Mouse (Mus musculus) heart, postnatal 0 days (tissue): ENCODE measurements around the gene Trak2. TPM values are rescaled to one million over a fixed set of nuclear protein-coding genes. Genes with fewer than 3 reads are reported as not detected.

Experiments
- ATAC-seq: fragments of 200-750 bp; cut with Nextera tagmentation; 2 replicates; pipeline ENCODE4 v1.8.0; 2017; ENCODE audit warnings: low read depth, moderate number of reproducible peaks, moderate library complexity; ENCODE audit not compliant: insufficient read depth
- DNase-seq: peaks from one replicate; pipeline ENCODE4 v3.0.0-alpha.2; 2016; ENCODE audit warnings: low spot score
- H3K27ac ChIP-seq: fragments of 300-500 bp; sonication (generic); 2 replicates; pipeline ENCODE4 v1.5.1; 2014; ENCODE audit warnings: low read depth, mild to moderate bottlenecking
- H3K27me3 ChIP-seq: fragments of 300-500 bp; sonication (generic); 2 replicates; pipeline ENCODE4 v1.6.1; 2014; ENCODE audit warnings: low read length, mixed read lengths; ENCODE audit not compliant: control insufficient read depth, insufficient read depth
- H3K36me3 ChIP-seq: fragments of 300-500 bp; sonication (generic); replicated peaks from 2 replicates; pipeline ENCODE4 v1.6.1; 2014; ENCODE audit warnings: low read length, mixed read lengths; ENCODE audit not compliant: control insufficient read depth, insufficient read depth
- H3K4me1 ChIP-seq: fragments of 300-500 bp; sonication (generic); 2 replicates; pipeline ENCODE4 v1.6.1; 2014; ENCODE audit warnings: antibody characterized with exemption; ENCODE audit not compliant: control insufficient read depth, insufficient read depth
- H3K4me2 ChIP-seq: fragments of 300-500 bp; sonication (generic); 2 replicates; pipeline ENCODE4 v1.6.1; 2014; ENCODE audit warnings: low read depth, mild to moderate bottlenecking, low read length, moderate library complexity
- H3K4me3 ChIP-seq: fragments of 300-500 bp; sonication (generic); 2 replicates; pipeline ENCODE4 v1.5.1; 2014; ENCODE audit warnings: low read depth, low read length
- H3K9ac ChIP-seq: fragments of 300-500 bp; sonication (generic); replicated peaks from 2 replicates; pipeline ENCODE4 v1.6.1; 2014; ENCODE audit warnings: low read depth, low read length, mixed read lengths
- H3K9me3 ChIP-seq: fragments of 300-500 bp; sonication (generic); replicated peaks from 2 replicates; pipeline ENCODE4 v1.6.1; 2016; ENCODE audit warnings: low read length; ENCODE audit not compliant: control insufficient read depth
- CTCF ChIP-seq: IDR thresholded peaks from 2 replicates; pipeline ENCODE4 v1.5.1; 2016; ENCODE audit warnings: antibody characterized with exemption, control low read depth, low read depth
- EP300 ChIP-seq: IDR thresholded peaks from 2 replicates; pipeline ENCODE4 v1.6.1; 2016; ENCODE audit warnings: antibody characterized with exemption, low read depth
- WGBS: fragments of 180-500 bp; shearing (Covaris S2); extraction: QIAGEN DNeasy Blood & Tissue Kit; methylation state at CpG from one replicate; pipeline ENCODE4 v1.1.7; 2014; 5-methylcytosine and 5-hydroxymethylcytosine counted together
- polyA plus RNA-seq: library from polyadenylated mRNA; unstranded; fragments of >200 nt; fragmentation: Nextera tagmentation; extraction: Ambion mirVana; gene quantifications from 2 replicates; pipeline ENCODE4 v1.2.1, GENCODE M21; 2015
- total RNA-seq: library from RNA; depleted of rRNA; stranded (reverse); fragments of >200 nt; gene quantifications from 2 replicates; pipeline ENCODE4 v1.2.3, GENCODE M21; 2014; ENCODE audit warnings: low replicate concordance; rRNA removed

The Trak2 gene
- total RNA-seq (87.2 and 117 TPM in 2 replicates), polyA plus RNA-seq (26.9 and 32.7 TPM in 2 replicates)

DNA sequence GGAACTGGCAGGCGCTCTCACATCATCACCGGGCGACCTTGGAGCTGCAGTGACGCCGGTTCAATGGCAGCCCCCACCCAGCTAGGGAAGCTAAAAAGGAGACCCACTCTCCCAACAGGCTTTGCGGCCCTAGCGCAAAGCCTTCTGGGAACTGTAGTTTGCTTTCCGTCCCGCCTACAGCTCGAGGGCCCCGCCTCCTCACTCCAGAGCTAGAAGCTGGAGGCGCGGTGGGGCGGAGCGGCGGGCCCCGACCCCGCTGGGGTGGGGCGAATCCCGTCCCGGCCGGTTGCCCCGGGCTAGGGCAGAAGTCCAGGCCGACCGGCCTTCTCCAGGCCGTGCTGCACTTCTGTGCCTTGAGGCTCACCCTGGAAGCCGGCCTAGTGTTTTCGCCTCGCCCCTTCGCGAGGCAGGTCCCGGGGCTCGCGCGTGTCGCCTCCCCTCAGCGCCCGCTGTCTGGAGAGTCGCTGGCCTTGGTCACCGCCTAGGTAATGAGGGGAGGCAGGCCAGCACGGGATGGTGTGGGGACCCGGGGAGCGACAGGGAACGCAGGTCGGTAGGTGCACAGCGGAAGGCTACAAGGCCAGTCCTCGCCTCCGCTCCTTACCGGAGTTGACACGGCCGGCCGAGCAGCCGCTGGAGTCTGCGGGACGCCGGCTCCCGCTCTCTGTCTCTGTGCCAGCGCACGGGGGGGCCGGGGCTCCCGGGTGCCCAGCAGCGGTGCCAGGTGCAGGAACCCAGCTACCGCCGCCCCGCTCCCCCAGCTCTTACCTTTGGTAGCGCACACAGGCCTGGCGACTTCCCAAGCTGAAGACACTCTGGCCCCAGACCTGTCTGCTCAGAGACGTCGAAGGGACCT lies at the start of gene Trak2, which contains the start of gene Stradb:
Gene Trak2, minus strand, starts transcription at position 65 of the 856 bp plus-strand sequence.
Gene Stradb, plus strand, starts transcription at position 157 of the 856 bp plus-strand sequence.
- Histone ChIP-seq H3K27me3 (no peaks in the 10 kb centered on the region), H3K9ac (peak within 1 kb of the TSS; percentile 78), H3K36me3 (0 out of 2 replicates have a peak, but pooled peaks cover 6% of the 10 kb centered on the region), H3K4me1 (peaks cover 41% of the 10 kb centered on the region), H3K27ac (peak within 1 kb of the TSS; percentile 92), H3K9me3 (no peaks in the 10 kb centered on the region), H3K4me3 (peak within 1 kb of the TSS; percentile 83), H3K4me2 (peak within 1 kb of the TSS; percentile 89)
- DNase-seq (peak; percentile 98), ATAC-seq (peak; percentile 94)
- WGBS, result 0% methylated on average over 50 of the region's 69 CpGs
- TF ChIP-seq CTCF (no peak), EP300 (no peak)

DNA sequence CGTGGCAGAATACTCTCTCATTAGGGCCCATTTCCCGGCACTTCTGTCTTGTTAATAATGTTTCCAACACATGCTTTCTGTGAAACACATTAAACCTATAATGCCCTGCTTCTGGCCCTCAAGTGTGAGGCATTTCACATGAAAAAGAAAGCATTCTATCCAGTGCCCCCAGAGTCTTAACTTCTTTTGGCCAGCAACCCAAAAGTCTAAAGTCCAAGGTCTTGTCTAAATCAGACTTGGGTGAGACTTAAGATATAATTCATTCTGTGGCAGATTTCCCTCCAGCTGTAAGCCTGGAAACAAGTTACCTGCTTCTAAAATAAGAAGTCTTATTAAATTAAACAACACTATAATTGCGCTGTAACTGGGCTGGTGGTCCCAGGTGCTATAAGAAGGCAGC lies 48.3 kb upstream of the Trak2 start:
- no peaks in the 10 kb centered on the region for H3K27me3 ChIP-seq
- WGBS, result 87% methylated on average over 3 of the region's 3 CpGs
- DNase-seq (no peak), ATAC-seq (no peak)
- H3K4me2 ChIP-seq, result no peak overlapping the region
- TF ChIP-seq EP300, result no peak
- no peak for TF ChIP-seq CTCF
- no peaks in the 10 kb centered on the region for H3K36me3 ChIP-seq
- no peak overlapping the region for H3K4me3 ChIP-seq
- H3K9ac ChIP-seq, result no peak overlapping the region
- no peaks in the 10 kb centered on the region for H3K4me1 ChIP-seq
- H3K9me3 ChIP-seq, result no peaks in the 10 kb centered on the region
- no peak overlapping the region for H3K27ac ChIP-seq

DNA sequence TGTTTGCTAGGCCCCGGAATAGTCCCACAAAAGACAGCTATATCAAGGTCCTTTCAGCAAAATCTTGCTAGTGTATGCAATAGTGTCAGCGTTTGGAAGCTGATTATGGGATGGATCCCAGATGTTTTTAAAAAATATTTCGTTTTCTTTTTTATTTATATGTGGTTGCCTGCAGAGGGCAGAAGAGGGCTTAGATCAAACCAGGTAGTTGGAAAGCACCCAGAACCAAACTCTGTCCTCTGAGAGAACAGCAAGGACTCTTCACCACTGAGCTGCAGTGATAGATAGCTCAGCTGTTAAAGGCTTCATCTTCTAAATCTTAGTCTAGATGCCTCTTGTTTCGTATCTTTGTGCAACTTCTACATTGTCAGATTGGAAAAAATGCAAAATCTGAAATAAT lies 36.0 kb upstream of the Trak2 start:
- no peaks in the 10 kb centered on the region for H3K36me3 ChIP-seq
- H3K9ac ChIP-seq, result no peak overlapping the region
- no peaks in the 10 kb centered on the region for H3K27me3 ChIP-seq
- H3K4me1 ChIP-seq, result no peaks in the 10 kb centered on the region
- no peak overlapping the region for H3K4me2 ChIP-seq
- H3K27ac ChIP-seq, result no peak overlapping the region
- WGBS, result 33% methylated on average over 4 of the region's 4 CpGs
- H3K4me3 ChIP-seq, result no peak overlapping the region
- no peak for TF ChIP-seq EP300
- TF ChIP-seq CTCF, result peak; percentile 39
- DNase-seq (peak; percentile 57), ATAC-seq (no peak)
- H3K9me3 ChIP-seq, result no peaks in the 10 kb centered on the region

DNA sequence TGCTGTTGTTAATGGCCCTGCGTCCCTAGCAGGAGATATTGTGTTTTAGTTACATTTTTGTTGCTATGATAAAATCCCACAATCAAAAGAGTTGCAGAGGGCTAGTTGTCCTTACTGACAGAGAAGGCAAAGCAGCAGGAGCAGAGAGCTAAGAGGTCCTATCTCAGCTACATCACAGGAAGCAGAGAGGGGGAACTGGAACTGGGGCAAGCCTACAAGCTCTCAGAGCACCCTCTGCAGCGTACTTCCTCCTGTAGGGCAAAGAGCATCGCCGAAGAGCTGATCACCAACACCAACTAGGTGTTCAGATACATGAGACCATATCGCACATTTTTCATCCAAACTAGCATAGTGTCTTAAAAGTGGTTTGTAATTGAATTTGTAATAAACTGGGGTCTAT lies 22.1 kb upstream of the Trak2 start:
- DNase-seq (no peak), ATAC-seq (no peak)
- no peaks in the 10 kb centered on the region for H3K4me1 ChIP-seq
- no peak overlapping the region for H3K4me2 ChIP-seq
- no peak overlapping the region for H3K9ac ChIP-seq
- WGBS, result 85% methylated on average over 5 of the region's 5 CpGs
- no peak overlapping the region for H3K4me3 ChIP-seq
- TF ChIP-seq EP300, result no peak
- no peak for TF ChIP-seq CTCF
- no peaks in the 10 kb centered on the region for H3K27me3 ChIP-seq
- peaks cover 34% of the 10 kb centered on the region for H3K36me3 ChIP-seq
- H3K9me3 ChIP-seq, result no peaks in the 10 kb centered on the region
- no peak overlapping the region for H3K27ac ChIP-seq

DNA sequence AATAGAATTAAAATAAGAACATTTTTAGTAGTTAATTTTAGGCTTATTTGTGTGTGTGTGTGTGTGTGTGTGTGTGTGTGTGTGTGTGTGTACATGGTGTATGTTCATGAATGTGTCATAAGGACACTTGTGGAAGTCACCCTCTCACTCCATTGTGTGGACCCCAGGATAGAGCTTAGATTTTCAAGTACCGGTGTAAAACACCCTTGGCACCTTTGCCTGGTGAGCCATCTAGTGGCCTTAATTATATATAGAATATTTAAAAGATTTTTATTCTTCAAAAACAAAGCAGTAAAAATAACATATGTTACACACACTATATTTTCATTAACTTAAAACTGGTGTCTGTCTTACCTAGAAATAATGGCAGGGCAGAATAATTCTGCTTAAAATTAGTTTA lies 20.5 kb upstream of the Trak2 start:
- H3K9me3 ChIP-seq, result no peaks in the 10 kb centered on the region
- H3K27me3 ChIP-seq, result no peaks in the 10 kb centered on the region
- DNase-seq (peak; percentile 41), ATAC-seq (no peak)
- 28% methylated on average over 1 of the region's 1 CpGs for WGBS
- TF ChIP-seq CTCF, result peak; percentile 48
- TF ChIP-seq EP300, result no peak
- H3K4me1 ChIP-seq, result no peaks in the 10 kb centered on the region
- H3K27ac ChIP-seq, result no peak overlapping the region
- H3K4me3 ChIP-seq, result no peak overlapping the region
- H3K36me3 ChIP-seq, result peaks cover 43% of the 10 kb centered on the region
- H3K4me2 ChIP-seq, result no peak overlapping the region
- no peak overlapping the region for H3K9ac ChIP-seq
